Mouse (Mus musculus) inflammation-experienced regulatory T-cells, adult 16 weeks (primary cell): ENCODE data around the gene Nrcam. TPM values are rescaled to one million over a fixed set of nuclear protein-coding genes. Genes with fewer than 3 reads are reported as not detected.

Experiments used
- polyA plus RNA-seq: library from polyadenylated mRNA; unstranded; fragments of 100-300 nt; shearing (Covaris generic); gene quantifications from one replicate; pipeline ENCODE4 v1.2.1, GENCODE M21; 2017

Nrcam gene
- polyA plus RNA-seq: 0.20 TPM

GRCm38 (mm10) chr12:44328381-44329315, at the start of gene Nrcam:
Gene Nrcam, plus strand, starts transcription at chr12:44328885.

Other genes with a start within 250 kb of the Nrcam start
- 13.0 TPM for gene Dnajb9, start 118.6 kb upstream of the Nrcam start, polyA plus RNA-seq
- gene Pnpla8, start 107.5 kb upstream of the Nrcam start, polyA plus RNA-seq: 38.6 TPM